Mouse (Mus musculus): ENCODE measurements around the gene Foxj1.

DNA sequence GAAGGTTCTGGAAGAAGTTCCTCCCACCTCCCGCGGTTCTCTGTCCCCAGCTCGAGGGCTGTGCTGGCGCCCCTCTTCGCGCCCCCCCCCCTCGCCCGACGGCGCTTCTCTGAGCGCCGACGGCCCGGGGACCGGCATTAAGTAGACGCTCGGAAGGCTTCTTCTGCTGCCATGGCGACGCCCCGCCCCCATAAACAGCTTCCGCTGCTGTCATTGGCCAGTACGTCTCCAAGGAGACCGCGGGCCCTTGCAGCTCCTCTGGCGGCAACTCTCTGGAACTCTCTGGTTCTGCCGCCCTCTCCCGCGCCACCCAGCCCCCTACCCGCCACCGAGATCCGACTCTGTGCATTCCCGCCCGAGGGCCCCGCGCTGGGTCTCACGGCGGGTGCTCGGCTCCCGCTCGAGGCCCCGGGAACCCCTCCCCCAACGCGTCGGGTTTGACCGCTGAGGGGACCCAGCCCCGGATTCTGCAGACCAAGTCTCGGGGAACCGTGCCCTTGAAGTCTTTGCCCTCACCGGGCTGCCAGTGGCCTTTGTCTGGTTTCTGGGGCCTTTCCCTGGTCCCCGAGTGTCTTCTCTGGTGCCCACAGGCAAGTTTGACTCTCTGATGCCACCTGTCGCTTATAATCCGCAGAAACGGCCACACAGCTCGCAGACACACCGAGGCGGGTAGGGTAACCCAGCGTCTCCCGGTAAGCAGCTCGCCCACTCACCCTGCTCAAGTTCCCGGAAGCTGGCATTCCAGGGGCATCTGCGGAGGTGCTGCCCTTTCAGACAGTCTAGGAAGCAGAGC lies at the start of gene Foxj1:
- TF ChIP-seq USF1 (IDR thresholded peaks at IDR 0.05; ENCODE audit: low read depth, low read length) (no peak), RAD21 (IDR thresholded peaks at IDR 0.05; ENCODE audit: low read depth, low read length) (peak; percentile 56), SIN3A (IDR thresholded peaks at IDR 0.05; ENCODE audit: low read length) (peak; percentile 100), CTCF (conservative IDR thresholded peaks at IDR 0.05 in 1 of 2, IDR thresholded peaks at IDR 0.05 in 1 of 2; ENCODE audit: low read depth in 2 of 2, low read length in 2 of 2) (peak in 1 of 2 experiments; percentile 77; a peak in 3 of 4 replicates), MEF2A (IDR thresholded peaks at IDR 0.05; ENCODE audit: borderline replicate concordance, low read depth, low read length) (peak; percentile 64), NRF1 (IDR thresholded peaks at IDR 0.05; ENCODE audit: low read depth, low read length) (no peak), ZC3H11A (IDR thresholded peaks at IDR 0.05; ENCODE audit: low read depth, low read length) (no peak), JUND (conservative IDR thresholded peaks at IDR 0.05; ENCODE audit: low read depth, low read length) (no peak), MXI1 (IDR thresholded peaks at IDR 0.05; ENCODE audit: low read depth, low read length) (peak; percentile 100)

All from CH12.LX (cell line).